Mouse (Mus musculus) liver, embryonic 15.5 days (tissue): ENCODE measurements around the gene Blmh. TPM values are rescaled to one million over a fixed set of nuclear protein-coding genes. Genes with fewer than 3 reads are reported as not detected.

ENCODE experiments used
- ATAC-seq: fragments of 200-750 bp; cut with Nextera tagmentation; 2 replicates; pipeline ENCODE4 v1.8.0; 2017; ENCODE audit warnings: moderate number of reproducible peaks, mild to moderate bottlenecking, moderate library complexity; ENCODE audit not compliant: insufficient read depth
- H3K27ac ChIP-seq: fragments of 300-500 bp; sonication (generic); replicated peaks from 2 replicates; pipeline ENCODE4 v1.5.1; 2015; ENCODE audit warnings: mild to moderate bottlenecking, inconsistent platforms
- H3K27me3 ChIP-seq: fragments of 300-500 bp; sonication (generic); 2 replicates; pipeline ENCODE4 v1.6.1; 2015; ENCODE audit warnings: mild to moderate bottlenecking, inconsistent platforms
- H3K36me3 ChIP-seq: fragments of 300-500 bp; sonication (generic); replicated peaks from 2 replicates; pipeline ENCODE4 v1.6.1; 2015; ENCODE audit warnings: moderate library complexity, mild to moderate bottlenecking, inconsistent platforms
- H3K4me1 ChIP-seq: fragments of 300-500 bp; sonication (generic); replicated peaks from 2 replicates; pipeline ENCODE4 v1.6.1; 2015; ENCODE audit warnings: inconsistent platforms
- H3K4me2 ChIP-seq: fragments of 300-500 bp; sonication (generic); 2 replicates; pipeline ENCODE4 v1.6.1; 2015; ENCODE audit warnings: moderate library complexity, mild to moderate bottlenecking, inconsistent platforms
- H3K4me3 ChIP-seq: fragments of 300-500 bp; sonication (generic); replicated peaks from 2 replicates; pipeline ENCODE4 v1.5.1; 2015; ENCODE audit warnings: mild to moderate bottlenecking, inconsistent platforms
- H3K9ac ChIP-seq: fragments of 300-500 bp; sonication (generic); 2 replicates; pipeline ENCODE4 v1.6.1; 2015; ENCODE audit warnings: moderate library complexity, mild to moderate bottlenecking, inconsistent platforms
- H3K9me3 ChIP-seq: fragments of 300-500 bp; sonication (generic); replicated peaks from 2 replicates; pipeline ENCODE4 v1.6.1; 2016; ENCODE audit warnings: inconsistent platforms
- whole genome bisulfite sequencing: fragments of 180-500 bp; shearing (Covaris S2); methylation state at CpG from one replicate; pipeline ENCODE4 v1.1.7; 2015; ENCODE audit warnings: mixed read lengths; ENCODE audit not compliant: insufficient replicate concordance; 5-methylcytosine and 5-hydroxymethylcytosine counted together
- polyA plus RNA-seq: library from polyadenylated mRNA; unstranded; fragments of >200 nt; fragmentation: Nextera tagmentation; extraction: Ambion mirVana; gene quantifications from 2 replicates; pipeline ENCODE4 v1.2.1, GENCODE M21; 2015

Blmh gene
- polyA plus RNA-seq: 40.5 and 44.2 TPM in 2 replicates

GRCm38 (mm10) chr11:76924759-76925236, at the start of gene Blmh:
Blmh (plus strand) TSS chr11:76924809.
- Histone ChIP-seq H3K4me3 (no peak within 1 kb of the TSS), H3K9ac (no peak within 1 kb of the TSS), H3K9me3 (no peaks in the 10 kb centered on the region), H3K27ac (no peak within 1 kb of the TSS), H3K4me2 (no peak within 1 kb of the TSS), H3K27me3 (peaks cover 5% of the 10 kb centered on the region; the same call in 1 of the 2 replicates), H3K4me1 (no peaks in the 10 kb centered on the region), H3K36me3 (no peaks in the 10 kb centered on the region)
- ATAC-seq: no peak
- WGBS: 57% methylated on average over 6 of the region's 6 CpGs

GRCm38 (mm10) chr11:76879816-76880215, 44.8 kb upstream of the Blmh start:
- H3K9me3 ChIP-seq: no peaks in the 10 kb centered on the region

GRCm38 (mm10) chr11:76884451-76884850, 40.2 kb upstream of the Blmh start:
- H3K36me3 ChIP-seq: no peaks in the 10 kb centered on the region
- H3K4me3 ChIP-seq: no peak overlapping the region
- no peaks in the 10 kb centered on the region for H3K9me3 ChIP-seq
- H3K27me3 ChIP-seq: no peaks in the 10 kb centered on the region
- H3K27ac ChIP-seq: peak overlapping the region; percentile 56
- no peak for ATAC-seq
- H3K4me2 ChIP-seq: no peak overlapping the region
- no peak overlapping the region for H3K9ac ChIP-seq
- H3K4me1 ChIP-seq: peaks cover 8% of the 10 kb centered on the region; the same call in 1 of the 2 replicates
- 42% methylated on average over 5 of the region's 5 CpGs for WGBS

More at GRCm38 (mm10) chr11:76879816-76880215, 44.8 kb upstream of the Blmh start:
- WGBS: 51% methylated on average over 5 of the region's 5 CpGs
- H3K27ac ChIP-seq: no peak overlapping the region
- peaks cover 6% of the 10 kb centered on the region; the same call in 1 of the 2 replicates for H3K4me1 ChIP-seq
- no peaks in the 10 kb centered on the region for H3K36me3 ChIP-seq
- ATAC-seq: no peak
- no peak overlapping the region for H3K4me2 ChIP-seq
- no peaks in the 10 kb centered on the region for H3K27me3 ChIP-seq
- H3K4me3 ChIP-seq: no peak overlapping the region
- no peak overlapping the region for H3K9ac ChIP-seq

- peaks cover 37% of the 10 kb centered on the region for H3K4me1 ChIP-seq
- peak overlapping the region; percentile 42 for H3K27ac ChIP-seq
- H3K27me3 ChIP-seq: no peaks in the 10 kb centered on the region
- WGBS: 24% methylated on average over 10 of the region's 10 CpGs
- H3K9me3 ChIP-seq: no peaks in the 10 kb centered on the region
- H3K9ac ChIP-seq: no peak overlapping the region
- no peaks in the 10 kb centered on the region for H3K36me3 ChIP-seq
- ATAC-seq: no peak
- H3K4me3 ChIP-seq: no peak overlapping the region
- no peak overlapping the region for H3K4me2 ChIP-seq
These were observed 35.1 kb upstream of the Blmh start for GRCm38 (mm10) chr11:76889339-76890164.

GRCm38 (mm10) chr11:76891171-76891570, 33.4 kb upstream of the Blmh start:
- ATAC-seq: no peak
- no peaks in the 10 kb centered on the region for H3K9me3 ChIP-seq
- H3K4me2 ChIP-seq: no peak overlapping the region
- H3K27me3 ChIP-seq: no peaks in the 10 kb centered on the region
- H3K4me1 ChIP-seq: peaks cover 35% of the 10 kb centered on the region
- H3K27ac ChIP-seq: no peak overlapping the region
- H3K4me3 ChIP-seq: no peak overlapping the region
- 61% methylated on average over 7 of the region's 7 CpGs for WGBS
- no peak overlapping the region for H3K9ac ChIP-seq
- no peaks in the 10 kb centered on the region for H3K36me3 ChIP-seq

- 51% methylated on average over 4 of the region's 4 CpGs for WGBS
- no peak overlapping the region for H3K9ac ChIP-seq
- no peak overlapping the region for H3K27ac ChIP-seq
- no peaks in the 10 kb centered on the region for H3K27me3 ChIP-seq
- no peak for ATAC-seq
- peaks cover 35% of the 10 kb centered on the region for H3K4me1 ChIP-seq
- no peaks in the 10 kb centered on the region for H3K9me3 ChIP-seq
- no peak overlapping the region for H3K4me2 ChIP-seq
- no peaks in the 10 kb centered on the region for H3K36me3 ChIP-seq
- H3K4me3 ChIP-seq: no peak overlapping the region
These were observed 32.8 kb upstream of the Blmh start for GRCm38 (mm10) chr11:76891738-76892349.

- Histone ChIP-seq H3K9me3 (no peaks in the 10 kb centered on the region), H3K27me3 (no peaks in the 10 kb centered on the region), H3K4me1 (peaks cover 38% of the 10 kb centered on the region), H3K4me2 (no peak overlapping the region), H3K36me3 (no peaks in the 10 kb centered on the region), H3K9ac (no peak overlapping the region), H3K27ac (no peak overlapping the region), H3K4me3 (no peak overlapping the region)
- WGBS: 47% methylated on average over 3 of the region's 3 CpGs
- no peak for ATAC-seq
These were observed 31.6 kb upstream of the Blmh start for GRCm38 (mm10) chr11:76892972-76893371.

GRCm38 (mm10) chr11:76893570-76893969, 31.0 kb upstream of the Blmh start:
- no peaks in the 10 kb centered on the region for H3K9me3 ChIP-seq
- no peaks in the 10 kb centered on the region for H3K36me3 ChIP-seq
- H3K4me3 ChIP-seq: no peak overlapping the region
- H3K4me1 ChIP-seq: peaks cover 44% of the 10 kb centered on the region
- no peak overlapping the region for H3K4me2 ChIP-seq
- peak; percentile 44 for ATAC-seq
- WGBS: 9% methylated on average over 4 of the region's 4 CpGs
- H3K9ac ChIP-seq: no peak overlapping the region
- no peak overlapping the region for H3K27ac ChIP-seq
- H3K27me3 ChIP-seq: no peaks in the 10 kb centered on the region

GRCm38 (mm10) chr11:76894240-76894639, 30.4 kb upstream of the Blmh start:
- Histone ChIP-seq H3K27ac (no peak overlapping the region), H3K4me3 (no peak overlapping the region), H3K27me3 (no peaks in the 10 kb centered on the region), H3K9ac (no peak overlapping the region), H3K36me3 (no peaks in the 10 kb centered on the region), H3K4me1 (peaks cover 45% of the 10 kb centered on the region), H3K9me3 (no peaks in the 10 kb centered on the region), H3K4me2 (no peak overlapping the region)
- 11% methylated on average over 5 of the region's 5 CpGs for WGBS
- peak; percentile 54; the same call in 1 of the 2 replicates for ATAC-seq

- Histone ChIP-seq H3K4me3 (no peak overlapping the region), H3K4me2 (no peak overlapping the region), H3K27ac (no peak overlapping the region), H3K9me3 (no peaks in the 10 kb centered on the region), H3K9ac (no peak overlapping the region), H3K27me3 (no peaks in the 10 kb centered on the region), H3K4me1 (peaks cover 34% of the 10 kb centered on the region), H3K36me3 (no peaks in the 10 kb centered on the region)
- WGBS: 48% methylated on average over 6 of the region's 6 CpGs
- no peak for ATAC-seq
These were observed 28.2 kb upstream of the Blmh start for GRCm38 (mm10) chr11:76896360-76896759.

GRCm38 (mm10) chr11:76897126-76897525, 27.5 kb upstream of the Blmh start:
- H3K36me3 ChIP-seq: no peaks in the 10 kb centered on the region
- H3K9ac ChIP-seq: no peak overlapping the region
- H3K4me2 ChIP-seq: no peak overlapping the region
- no peaks in the 10 kb centered on the region for H3K9me3 ChIP-seq
- H3K4me1 ChIP-seq: peaks cover 31% of the 10 kb centered on the region
- H3K4me3 ChIP-seq: no peak overlapping the region
- ATAC-seq: no peak
- 28% methylated on average over 1 of the region's 1 CpGs for WGBS
- H3K27ac ChIP-seq: no peak overlapping the region
- no peaks in the 10 kb centered on the region for H3K27me3 ChIP-seq
